Mouse (Mus musculus): ENCODE measurements around the gene Dpf3. TPM values are rescaled to one million over a fixed set of nuclear protein-coding genes. Genes with fewer than 3 reads are reported as not detected.

Gene Dpf3
- polyA plus RNA-seq, 1 experiment from 2014 or later, result 5.9 TPM

GRCm38 (mm10) chr12:83528665-83529064 lies 41.1 kb upstream of the Dpf3 start:
- Histone ChIP-seq H3K4me1 (replicated peaks; ENCODE audit: control insufficient read depth, insufficient read depth, low read length) (0 out of 2 replicates have a peak, but pooled peaks cover 4% of the 10 kb centered on the region), H3K9ac (ENCODE audit: low read depth, low read length) (no peak overlapping the region), H3K9me3 (ENCODE audit: control insufficient read depth) (no peaks in the 10 kb centered on the region), H3K4me3 (ENCODE audit: low read depth, low read length) (no peak overlapping the region), H3K36me3 (ENCODE audit: control insufficient read depth, insufficient read depth) (peaks cover 8% of the 10 kb centered on the region; the same call in 1 of the 2 replicates), H3K4me2 (replicated peaks; ENCODE audit: low read depth) (no peak overlapping the region), H3K27me3 (replicated peaks; ENCODE audit: control insufficient read depth, insufficient read depth, low read length) (no peaks in the 10 kb centered on the region), H3K27ac (ENCODE audit: low read depth, low read length) (no peak overlapping the region)
- no peak for ATAC-seq
- 89% methylated on average over 5 of the region's 5 CpGs for WGBS
- no peak for TF ChIP-seq CTCF (IDR thresholded peaks at IDR 0.05; ENCODE audit: low read depth)

GRCm38 (mm10) chr12:83527816-83528215 lies 40.3 kb upstream of the Dpf3 start:
- no peak overlapping the region for H3K9ac ChIP-seq (ENCODE audit: low read depth, low read length)
- H3K4me2 ChIP-seq (replicated peaks; ENCODE audit: low read depth), result no peak overlapping the region
- no peaks in the 10 kb centered on the region for H3K9me3 ChIP-seq (ENCODE audit: control insufficient read depth)
- 69% methylated on average over 6 of the region's 6 CpGs for WGBS
- TF ChIP-seq CTCF (IDR thresholded peaks at IDR 0.05; ENCODE audit: low read depth), result no peak
- H3K4me3 ChIP-seq (ENCODE audit: low read depth, low read length), result no peak overlapping the region
- no peak overlapping the region for H3K27ac ChIP-seq (ENCODE audit: low read depth, low read length)
- no peak for ATAC-seq
- no peaks in the 10 kb centered on the region for H3K27me3 ChIP-seq (replicated peaks; ENCODE audit: control insufficient read depth, insufficient read depth, low read length)
- 0 out of 2 replicates have a peak, but pooled peaks cover 4% of the 10 kb centered on the region for H3K4me1 ChIP-seq (replicated peaks; ENCODE audit: control insufficient read depth, insufficient read depth, low read length)
- peaks cover 8% of the 10 kb centered on the region; the same call in 1 of the 2 replicates for H3K36me3 ChIP-seq (ENCODE audit: control insufficient read depth, insufficient read depth)

DNA sequence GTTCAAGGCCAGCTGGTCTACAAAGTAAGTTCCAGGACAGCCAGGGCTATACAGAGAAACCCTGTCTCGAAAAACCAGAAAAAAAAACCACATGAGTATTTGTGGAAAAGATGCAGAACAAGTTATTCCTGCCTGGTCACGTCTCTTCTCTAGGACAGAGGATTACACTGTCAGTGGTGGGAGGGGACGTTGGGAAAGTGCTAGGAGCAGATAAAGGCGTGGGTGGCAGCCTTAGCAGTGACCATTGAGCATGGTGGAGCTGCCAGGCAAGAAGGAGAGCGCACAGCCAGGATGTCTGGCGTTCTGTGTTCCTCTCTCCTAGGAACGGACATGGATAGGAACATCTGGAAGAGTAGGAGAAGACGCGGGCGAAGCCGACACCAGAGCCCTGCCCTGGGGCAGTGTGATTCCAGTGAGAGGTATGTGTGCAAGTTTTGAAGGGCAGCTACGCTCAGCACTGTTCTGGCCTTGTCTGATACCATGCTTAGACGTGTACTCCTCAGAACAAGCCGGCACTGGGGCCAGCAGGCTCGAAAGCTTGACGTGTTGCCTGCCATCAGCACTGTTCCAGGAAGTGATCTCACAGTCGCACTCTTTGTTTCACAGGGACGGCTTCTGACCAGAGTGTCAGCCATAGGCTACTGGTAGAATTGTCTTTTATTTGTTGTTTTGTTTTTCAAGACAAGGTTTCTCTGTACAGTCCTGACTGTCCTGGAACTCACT lies 38.5 kb upstream of the Dpf3 start:
- 58% methylated on average over 18 of the region's 18 CpGs for WGBS
- ATAC-seq, result 0 out of 2 replicates have a peak, but pooled peaks have one; percentile 14
- H3K9ac ChIP-seq (ENCODE audit: low read depth, low read length), result no peak overlapping the region

GRCm38 (mm10) chr12:83524329-83524728 lies 36.8 kb upstream of the Dpf3 start:
- 82% methylated on average over 5 of the region's 5 CpGs for WGBS

More for the DNA sequence above, 38.5 kb upstream of the Dpf3 start:
- H3K9me3 ChIP-seq (ENCODE audit: control insufficient read depth), result no peaks in the 10 kb centered on the region
- no peaks in the 10 kb centered on the region for H3K27me3 ChIP-seq (replicated peaks; ENCODE audit: control insufficient read depth, insufficient read depth, low read length)
- no peak overlapping the region for H3K4me3 ChIP-seq (ENCODE audit: low read depth, low read length)
- H3K36me3 ChIP-seq (ENCODE audit: control insufficient read depth, insufficient read depth), result peaks cover 7% of the 10 kb centered on the region; the same call in 1 of the 2 replicates
- no peak overlapping the region for H3K4me2 ChIP-seq (replicated peaks; ENCODE audit: low read depth)
- H3K27ac ChIP-seq (ENCODE audit: low read depth, low read length), result no peak overlapping the region
- no peaks in the 10 kb centered on the region for H3K4me1 ChIP-seq (replicated peaks; ENCODE audit: control insufficient read depth, insufficient read depth, low read length)
- TF ChIP-seq CTCF (IDR thresholded peaks at IDR 0.05; ENCODE audit: low read depth), result no peak

DNA sequence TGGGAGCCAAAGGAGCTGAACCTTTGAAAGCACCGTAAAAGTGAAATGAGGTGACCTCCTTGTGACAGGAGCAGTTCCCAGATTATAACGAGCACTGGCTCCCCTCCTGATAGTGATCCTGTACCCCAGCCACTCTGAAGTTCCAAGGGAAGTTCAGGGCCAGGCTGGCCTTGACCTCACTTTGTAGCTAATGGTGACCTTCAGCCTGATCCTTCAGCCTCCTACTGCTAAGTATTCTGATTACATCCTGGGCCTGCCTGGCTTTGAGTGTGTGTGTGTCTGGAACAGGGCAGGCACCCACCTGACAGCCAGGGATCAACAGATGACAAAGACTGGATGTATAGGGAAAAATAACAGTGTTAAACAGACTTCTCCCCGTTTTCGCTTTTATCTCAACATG lies 36.4 kb upstream of the Dpf3 start:
- no peak for ATAC-seq
- no peaks in the 10 kb centered on the region for H3K4me1 ChIP-seq (replicated peaks; ENCODE audit: control insufficient read depth, insufficient read depth, low read length)

More at GRCm38 (mm10) chr12:83524329-83524728, 36.8 kb upstream of the Dpf3 start:
- TF ChIP-seq CTCF (IDR thresholded peaks at IDR 0.05; ENCODE audit: low read depth), result no peak
- no peak overlapping the region for H3K9ac ChIP-seq (ENCODE audit: low read depth, low read length)
- H3K4me3 ChIP-seq (ENCODE audit: low read depth, low read length), result no peak overlapping the region
- H3K9me3 ChIP-seq (ENCODE audit: control insufficient read depth), result no peaks in the 10 kb centered on the region
- no peak for ATAC-seq
- no peaks in the 10 kb centered on the region for H3K4me1 ChIP-seq (replicated peaks; ENCODE audit: control insufficient read depth, insufficient read depth, low read length)
- no peak overlapping the region for H3K4me2 ChIP-seq (replicated peaks; ENCODE audit: low read depth)
- no peak overlapping the region for H3K27ac ChIP-seq (ENCODE audit: low read depth, low read length)
- no peaks in the 10 kb centered on the region for H3K36me3 ChIP-seq (ENCODE audit: control insufficient read depth, insufficient read depth)
- H3K27me3 ChIP-seq (replicated peaks; ENCODE audit: control insufficient read depth, insufficient read depth, low read length), result no peaks in the 10 kb centered on the region

DNA sequence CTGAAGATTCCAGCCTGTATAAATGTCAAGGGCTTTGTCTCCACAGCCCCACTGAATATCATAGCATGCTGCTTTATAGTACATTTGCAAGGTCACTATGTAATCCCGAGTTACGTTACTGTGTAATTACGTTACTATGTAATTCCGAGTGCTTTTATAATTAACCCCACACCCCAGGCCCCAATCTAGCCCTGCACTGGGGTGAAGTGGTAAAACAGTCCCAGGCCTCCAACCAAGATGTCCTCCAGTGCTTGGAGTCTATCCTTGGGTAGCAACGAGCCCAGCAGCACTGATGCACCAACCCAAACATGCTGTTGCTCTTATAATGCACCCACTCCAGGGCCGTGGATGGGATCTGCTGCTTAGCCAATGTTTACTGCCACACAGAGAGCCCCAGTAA lies 35.5 kb upstream of the Dpf3 start:
- no peak for TF ChIP-seq CTCF (IDR thresholded peaks at IDR 0.05; ENCODE audit: low read depth)
- Histone ChIP-seq H3K4me1 (replicated peaks; ENCODE audit: control insufficient read depth, insufficient read depth, low read length) (no peaks in the 10 kb centered on the region), H3K4me3 (ENCODE audit: low read depth, low read length) (no peak overlapping the region), H3K27ac (ENCODE audit: low read depth, low read length) (no peak overlapping the region), H3K27me3 (replicated peaks; ENCODE audit: control insufficient read depth, insufficient read depth, low read length) (no peaks in the 10 kb centered on the region), H3K36me3 (ENCODE audit: control insufficient read depth, insufficient read depth) (no peaks in the 10 kb centered on the region), H3K9ac (ENCODE audit: low read depth, low read length) (no peak overlapping the region), H3K9me3 (ENCODE audit: control insufficient read depth) (no peaks in the 10 kb centered on the region), H3K4me2 (replicated peaks; ENCODE audit: low read depth) (no peak overlapping the region)
- 87% methylated on average over 6 of the region's 6 CpGs for WGBS
- no peak for ATAC-seq

More for the DNA sequence above, 36.4 kb upstream of the Dpf3 start:
- Histone ChIP-seq H3K4me3 (ENCODE audit: low read depth, low read length) (no peak overlapping the region), H3K9me3 (ENCODE audit: control insufficient read depth) (no peaks in the 10 kb centered on the region), H3K27ac (ENCODE audit: low read depth, low read length) (no peak overlapping the region), H3K4me2 (replicated peaks; ENCODE audit: low read depth) (no peak overlapping the region), H3K9ac (ENCODE audit: low read depth, low read length) (no peak overlapping the region), H3K27me3 (replicated peaks; ENCODE audit: control insufficient read depth, insufficient read depth, low read length) (no peaks in the 10 kb centered on the region), H3K36me3 (ENCODE audit: control insufficient read depth, insufficient read depth) (no peaks in the 10 kb centered on the region)
- no peak for TF ChIP-seq CTCF (IDR thresholded peaks at IDR 0.05; ENCODE audit: low read depth)
- 72% methylated on average over 4 of the region's 4 CpGs for WGBS
